Mouse (Mus musculus) hindbrain, postnatal 0 days (tissue): Measurements from ENCODE around the gene Tnfsfm13. TPM values are rescaled to one million over a fixed set of nuclear protein-coding genes. Genes with fewer than 3 reads are reported as not detected.

Experiments used
- ATAC-seq: fragments of 200-750 bp; cut with Nextera tagmentation; 2 replicates; pipeline ENCODE4 v1.8.0; 2017; ENCODE audit warnings: mild to moderate bottlenecking, moderate TSS enrichment, moderate library complexity
- DNase-seq: peaks from one replicate; pipeline ENCODE4 v3.0.0-alpha.2; 2015; ENCODE audit warnings: low spot score
- H3K27ac ChIP-seq: fragments of 300-500 bp; sonication (generic); 2 replicates; pipeline ENCODE4 v1.5.1; 2014; ENCODE audit warnings: mild to moderate bottlenecking
- H3K27me3 ChIP-seq: fragments of 300-500 bp; sonication (generic); 2 replicates; pipeline ENCODE4 v1.6.1; 2014; ENCODE audit warnings: low read length, mixed read lengths; ENCODE audit not compliant: insufficient read depth
- H3K36me3 ChIP-seq: fragments of 300-500 bp; sonication (generic); 2 replicates; pipeline ENCODE4 v1.6.1; 2014; ENCODE audit warnings: low read length, mixed read lengths; ENCODE audit not compliant: insufficient read depth
- H3K4me1 ChIP-seq: fragments of 300-500 bp; sonication (generic); 2 replicates; pipeline ENCODE4 v1.6.1; 2014; ENCODE audit warnings: antibody characterized with exemption, low read length, mixed read lengths; ENCODE audit not compliant: insufficient read depth
- H3K4me2 ChIP-seq: fragments of 300-500 bp; sonication (generic); 2 replicates; pipeline ENCODE4 v1.6.1; 2014; ENCODE audit warnings: low read depth, mild to moderate bottlenecking, low read length, moderate library complexity, mixed read lengths
- H3K4me3 ChIP-seq: fragments of 300-500 bp; sonication (generic); 2 replicates; pipeline ENCODE4 v1.5.1; 2014; ENCODE audit warnings: low read length
- H3K9ac ChIP-seq: fragments of 300-500 bp; sonication (generic); replicated peaks from 2 replicates; pipeline ENCODE4 v1.6.1; 2014; ENCODE audit warnings: mild to moderate bottlenecking, low read length, moderate library complexity, mixed read lengths
- H3K9me3 ChIP-seq: fragments of 300-500 bp; sonication (generic); 2 replicates; pipeline ENCODE4 v1.6.1; 2016; ENCODE audit warnings: low read length, mixed read lengths
- CTCF ChIP-seq: IDR thresholded peaks from 2 replicates; pipeline ENCODE4 v1.5.1; 2016; ENCODE audit warnings: antibody characterized with exemption, control low read depth, low read depth
- WGBS: fragments of 180-500 bp; shearing (Covaris S2); extraction: QIAGEN DNeasy Blood & Tissue Kit; methylation state at CpG from one replicate; pipeline ENCODE4 v1.1.7; 2014; 5-methylcytosine and 5-hydroxymethylcytosine counted together
- polyA plus RNA-seq: library from polyadenylated mRNA; unstranded; fragments of >200 nt; fragmentation: Nextera tagmentation; extraction: Ambion mirVana; gene quantifications from 2 replicates; pipeline ENCODE4 v1.2.1, GENCODE M21; 2015
- total RNA-seq: library from RNA; depleted of rRNA; stranded (reverse); fragments of >200 nt; gene quantifications from 2 replicates; pipeline ENCODE4 v1.2.3, GENCODE M21; 2014

Gene Tnfsfm13
- total and polyA plus RNA-seq, 2 experiments from 2014 or later: 0.94 to 2.0 TPM

GRCm38 (mm10) chr11:69718661-69719060 is 22.8 kb upstream of the Tnfsfm13 start:
- H3K36me3 ChIP-seq: no peaks in the 10 kb centered on the region
- ATAC-seq: no peak
- no peaks in the 10 kb centered on the region for H3K27me3 ChIP-seq
- no peak for TF ChIP-seq CTCF
- no peak overlapping the region for H3K27ac ChIP-seq
- no peaks in the 10 kb centered on the region for H3K4me1 ChIP-seq
- no peak overlapping the region for H3K4me2 ChIP-seq
- no peak for DNase-seq
- no peaks in the 10 kb centered on the region for H3K9me3 ChIP-seq
- WGBS: 20% methylated on average over 15 of the region's 15 CpGs
- H3K4me3 ChIP-seq: no peak overlapping the region
- no peak overlapping the region for H3K9ac ChIP-seq

DNA sequence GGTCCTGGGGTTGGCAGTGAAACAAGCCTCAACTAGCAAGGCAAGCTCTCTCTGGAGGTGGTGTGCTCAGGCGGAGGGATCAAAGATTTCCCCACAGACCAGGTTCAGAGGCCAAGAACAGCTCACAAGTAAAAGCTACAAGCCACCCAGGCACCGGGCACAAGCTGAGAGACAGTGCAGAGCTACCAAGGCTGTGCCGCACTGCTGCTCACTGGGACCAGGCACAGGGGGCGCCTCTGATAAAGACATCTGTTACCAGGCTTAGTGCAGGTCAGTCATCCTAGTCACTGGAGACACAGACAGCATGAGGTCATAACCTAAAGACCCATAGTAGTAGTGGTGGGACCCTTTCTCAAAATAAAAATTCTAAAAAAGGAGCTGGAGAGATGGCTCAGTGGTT is 21.1 kb upstream of the Tnfsfm13 start:
- Histone ChIP-seq H3K9me3 (no peaks in the 10 kb centered on the region), H3K4me1 (no peaks in the 10 kb centered on the region), H3K4me2 (no peak overlapping the region), H3K27me3 (no peaks in the 10 kb centered on the region), H3K27ac (no peak overlapping the region), H3K36me3 (no peaks in the 10 kb centered on the region), H3K9ac (no peak overlapping the region), H3K4me3 (no peak overlapping the region)
- ATAC-seq (no peak), DNase-seq (no peak)
- 75% methylated on average over 4 of the region's 4 CpGs for WGBS
- no peak for TF ChIP-seq CTCF

GRCm38 (mm10) chr11:69715929-69716328 is 20.0 kb upstream of the Tnfsfm13 start:
- Histone ChIP-seq H3K4me1 (no peaks in the 10 kb centered on the region), H3K36me3 (no peaks in the 10 kb centered on the region), H3K9ac (no peak overlapping the region), H3K9me3 (no peaks in the 10 kb centered on the region), H3K4me3 (no peak overlapping the region), H3K4me2 (no peak overlapping the region), H3K27ac (no peak overlapping the region), H3K27me3 (no peaks in the 10 kb centered on the region)
- ATAC-seq (no peak), DNase-seq (no peak)
- TF ChIP-seq CTCF: no peak
- WGBS: 22% methylated on average over 5 of the region's 5 CpGs

DNA sequence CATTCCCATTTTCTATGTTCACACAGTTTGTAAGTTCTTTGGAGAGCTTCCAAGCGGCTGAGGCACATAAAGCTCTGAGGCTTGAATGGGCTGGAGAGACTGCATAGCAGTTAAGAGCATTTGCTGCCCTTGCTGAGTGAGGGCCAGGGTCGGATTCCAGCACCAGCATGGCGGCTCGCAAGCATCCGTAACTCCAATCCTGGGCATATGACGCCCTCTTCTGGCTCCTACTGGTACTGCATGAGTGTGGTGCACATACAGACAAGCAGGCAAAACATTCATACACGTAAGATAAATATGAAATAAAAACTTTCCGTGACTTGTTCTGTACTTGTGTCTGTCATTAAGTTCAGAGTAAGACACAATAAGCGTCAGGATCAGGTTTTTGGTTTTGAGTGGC is 19.6 kb upstream of the Tnfsfm13 start:
- WGBS: 61% methylated on average over 9 of the region's 9 CpGs
- DNase-seq (peak; percentile 17), ATAC-seq (no peak)
- TF ChIP-seq CTCF: peak; percentile 62
- Histone ChIP-seq H3K27ac (no peak overlapping the region), H3K36me3 (no peaks in the 10 kb centered on the region), H3K4me1 (no peaks in the 10 kb centered on the region), H3K4me3 (no peak overlapping the region), H3K9me3 (no peaks in the 10 kb centered on the region), H3K4me2 (no peak overlapping the region), H3K27me3 (no peaks in the 10 kb centered on the region), H3K9ac (no peak overlapping the region)

DNA sequence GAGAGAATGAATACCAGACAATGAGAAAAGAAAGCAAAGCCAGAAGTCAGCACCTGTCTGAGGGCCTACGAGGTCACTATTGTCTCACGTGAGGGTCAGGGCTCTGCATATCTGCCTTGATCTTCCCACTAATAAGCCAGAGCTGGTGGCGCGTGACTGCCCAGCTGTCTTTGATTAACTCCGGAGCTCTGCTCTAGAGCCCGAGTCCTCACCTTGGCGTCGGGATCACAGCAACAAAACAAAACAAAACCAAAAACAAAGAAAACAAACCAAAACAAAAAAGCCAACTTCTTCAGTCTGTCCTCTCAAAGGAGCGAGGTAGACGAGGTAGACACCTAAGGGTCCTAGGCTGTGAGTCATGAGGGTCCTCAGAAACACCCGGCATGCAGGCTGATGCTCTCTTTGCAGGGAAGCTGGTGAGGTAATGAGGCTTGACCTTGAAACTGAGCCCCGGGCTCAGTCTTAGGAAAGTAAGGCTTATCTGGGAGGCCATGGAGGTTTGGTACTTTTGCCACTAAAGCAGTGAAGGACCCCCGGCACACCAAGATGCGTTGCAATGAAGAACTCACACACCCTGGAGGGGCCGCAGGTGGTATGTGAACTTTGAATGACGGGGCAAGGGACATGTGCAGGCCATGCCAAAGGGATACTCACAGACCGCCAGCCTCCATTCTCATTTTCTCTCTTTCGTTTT is 18.9 kb upstream of the Tnfsfm13 start:
- H3K4me1 ChIP-seq: no peaks in the 10 kb centered on the region
- H3K27ac ChIP-seq: no peak overlapping the region
- ATAC-seq: no peak
- H3K4me2 ChIP-seq: no peak overlapping the region
- DNase-seq: no peak
- H3K36me3 ChIP-seq: no peaks in the 10 kb centered on the region
- H3K9me3 ChIP-seq: no peaks in the 10 kb centered on the region
- no peak overlapping the region for H3K4me3 ChIP-seq
- no peak for TF ChIP-seq CTCF
- H3K9ac ChIP-seq: no peak overlapping the region
- H3K27me3 ChIP-seq: no peaks in the 10 kb centered on the region
- 69% methylated on average over 18 of the region's 18 CpGs for WGBS

- WGBS: 81% methylated on average over 20 of the region's 20 CpGs
- H3K4me2 ChIP-seq: no peak overlapping the region
- no peak overlapping the region for H3K4me3 ChIP-seq
- H3K27me3 ChIP-seq: no peaks in the 10 kb centered on the region
- H3K27ac ChIP-seq: no peak overlapping the region
- H3K9me3 ChIP-seq: no peaks in the 10 kb centered on the region
- H3K9ac ChIP-seq: no peak overlapping the region
- DNase-seq: no peak
- no peak for TF ChIP-seq CTCF
- no peaks in the 10 kb centered on the region for H3K4me1 ChIP-seq
- no peak for ATAC-seq
- H3K36me3 ChIP-seq: no peaks in the 10 kb centered on the region
These were observed 17.2 kb upstream of the Tnfsfm13 start for GRCm38 (mm10) chr11:69712954-69713672.

DNA sequence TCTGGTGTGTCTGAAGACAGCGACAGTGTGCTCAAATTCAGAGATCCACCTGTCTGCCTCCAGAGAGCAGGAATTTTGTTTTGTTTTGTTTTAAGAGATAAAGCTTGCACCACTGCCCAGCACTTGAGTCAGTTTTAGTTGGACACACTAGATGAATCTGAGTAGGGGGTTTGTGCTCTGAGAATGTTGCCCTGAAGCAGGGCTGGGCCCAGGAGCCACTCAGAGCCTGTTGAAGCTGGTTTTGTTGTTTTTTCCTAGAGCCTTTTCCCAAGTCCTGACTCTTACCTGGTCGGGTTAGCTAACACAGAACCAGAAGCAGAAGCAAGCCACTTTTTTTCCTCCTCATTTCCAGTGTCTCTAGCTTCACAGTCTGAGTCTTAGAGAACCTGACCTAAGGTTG is 15.2 kb upstream of the Tnfsfm13 start:
- Histone ChIP-seq H3K4me3 (no peak overlapping the region), H3K9me3 (no peaks in the 10 kb centered on the region), H3K4me2 (no peak overlapping the region), H3K9ac (no peak overlapping the region), H3K27me3 (no peaks in the 10 kb centered on the region), H3K4me1 (0 out of 2 replicates have a peak, but pooled peaks cover 5% of the 10 kb centered on the region), H3K36me3 (no peaks in the 10 kb centered on the region), H3K27ac (no peak overlapping the region)
- ATAC-seq: no peak
- no peak for TF ChIP-seq CTCF
- 81% methylated on average over 2 of the region's 2 CpGs for WGBS
- no peak for DNase-seq
